Mouse (Mus musculus): ENCODE data around the gene Gucd1. TPM values are rescaled to one million over a fixed set of nuclear protein-coding genes. Genes with fewer than 3 reads are reported as not detected.

The Gucd1 gene
- polyA plus RNA-seq, 1 experiment from 2014 or later = 23.9 TPM

DNA sequence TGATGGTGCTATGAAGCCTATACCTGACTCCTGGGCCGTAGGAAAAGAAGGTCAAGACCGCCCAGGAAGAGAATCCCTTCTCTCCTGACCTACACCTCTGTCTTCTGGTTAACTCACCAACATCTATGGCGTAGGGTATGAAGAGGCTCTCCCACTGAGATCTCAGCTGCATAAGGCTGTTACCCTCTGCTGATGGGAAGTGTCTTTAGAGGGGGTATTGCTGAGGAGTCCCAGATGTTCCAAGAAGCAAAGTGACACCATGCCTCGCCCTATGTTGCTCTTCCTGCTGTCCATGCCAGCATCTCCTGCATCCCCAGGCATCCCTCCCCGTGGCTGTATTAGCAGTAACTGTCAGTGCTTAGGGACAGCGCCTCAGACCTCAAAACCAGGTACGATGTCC, 178.4 kb downstream of the Gucd1 start:
- no peaks in the 10 kb centered on the region for H3K4me1 ChIP-seq (replicated peaks; ENCODE audit: control insufficient read depth, insufficient read depth, low read length)
- 90% methylated on average over 7 of the region's 7 CpGs for WGBS

DNA sequence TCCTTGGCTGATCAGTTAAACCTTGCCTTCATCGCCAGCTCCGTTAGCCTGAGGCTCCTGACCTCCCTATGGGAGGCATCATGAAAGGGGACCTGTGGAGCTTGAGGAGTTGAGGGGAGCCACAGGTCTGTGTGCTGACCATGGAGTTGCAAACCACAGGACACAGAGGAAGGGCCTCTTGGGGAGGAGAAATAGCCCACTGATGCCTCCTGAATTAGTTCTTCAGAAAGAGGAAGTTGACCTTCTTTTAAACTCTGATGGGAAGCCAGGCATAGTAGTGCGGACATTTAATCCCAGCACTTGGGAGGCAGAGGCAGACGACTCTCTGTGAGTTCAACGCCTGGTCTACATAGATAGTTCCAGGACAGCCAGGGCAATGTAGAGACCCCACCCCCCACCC, 178.9 kb downstream of the Gucd1 start:
- WGBS = 87% methylated on average over 5 of the region's 5 CpGs
- Histone ChIP-seq H3K36me3 (replicated peaks; ENCODE audit: control insufficient read depth, insufficient read depth) (no peaks in the 10 kb centered on the region), H3K27me3 (ENCODE audit: control insufficient read depth, insufficient read depth, low read length) (no peaks in the 10 kb centered on the region), H3K4me3 (replicated peaks; ENCODE audit: low read length) (no peak overlapping the region), H3K4me2 (replicated peaks) (no peak overlapping the region), H3K9me3 (ENCODE audit: control insufficient read depth, low read length) (no peaks in the 10 kb centered on the region), H3K9ac (no peak overlapping the region), H3K27ac (no peak overlapping the region), H3K4me1 (replicated peaks; ENCODE audit: control insufficient read depth, insufficient read depth, low read length) (no peaks in the 10 kb centered on the region)
- ATAC-seq (ENCODE audit: low FRiP score) (no peak), DNase-seq (ENCODE audit: low spot score) (no peak)

More for the DNA sequence above, 178.4 kb downstream of the Gucd1 start:
- Histone ChIP-seq H3K4me2 (replicated peaks) (no peak overlapping the region), H3K27ac (no peak overlapping the region), H3K9ac (no peak overlapping the region), H3K9me3 (ENCODE audit: control insufficient read depth, low read length) (no peaks in the 10 kb centered on the region), H3K36me3 (replicated peaks; ENCODE audit: control insufficient read depth, insufficient read depth) (no peaks in the 10 kb centered on the region), H3K4me3 (replicated peaks; ENCODE audit: low read length) (no peak overlapping the region), H3K27me3 (ENCODE audit: control insufficient read depth, insufficient read depth, low read length) (no peaks in the 10 kb centered on the region)
- no peak for ATAC-seq (ENCODE audit: low FRiP score)
- DNase-seq (ENCODE audit: low spot score) = no peak

DNA sequence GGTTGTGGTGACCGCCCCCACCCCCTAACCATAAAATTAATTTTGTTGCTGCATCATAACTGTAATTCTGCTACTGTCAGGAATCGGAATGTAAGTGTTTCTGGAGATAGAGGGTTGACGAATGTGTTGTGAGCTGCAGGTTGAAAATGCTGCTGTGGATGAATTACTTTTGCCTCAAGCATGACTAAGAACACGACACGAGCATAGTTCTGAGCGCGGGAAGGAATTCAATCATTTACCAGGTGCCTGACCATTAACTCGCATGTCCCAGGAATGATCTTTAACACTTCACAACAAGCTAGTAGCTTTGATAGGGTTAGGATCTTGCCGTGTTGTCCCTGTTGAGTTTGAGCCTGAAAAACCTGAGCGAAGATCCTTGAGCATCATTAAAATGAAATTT, 180.5 kb downstream of the Gucd1 start:
- no peak for ATAC-seq (ENCODE audit: low FRiP score)
- no peaks in the 10 kb centered on the region for H3K27me3 ChIP-seq (ENCODE audit: control insufficient read depth, insufficient read depth, low read length)
- WGBS = 75% methylated on average over 10 of the region's 10 CpGs

DNA sequence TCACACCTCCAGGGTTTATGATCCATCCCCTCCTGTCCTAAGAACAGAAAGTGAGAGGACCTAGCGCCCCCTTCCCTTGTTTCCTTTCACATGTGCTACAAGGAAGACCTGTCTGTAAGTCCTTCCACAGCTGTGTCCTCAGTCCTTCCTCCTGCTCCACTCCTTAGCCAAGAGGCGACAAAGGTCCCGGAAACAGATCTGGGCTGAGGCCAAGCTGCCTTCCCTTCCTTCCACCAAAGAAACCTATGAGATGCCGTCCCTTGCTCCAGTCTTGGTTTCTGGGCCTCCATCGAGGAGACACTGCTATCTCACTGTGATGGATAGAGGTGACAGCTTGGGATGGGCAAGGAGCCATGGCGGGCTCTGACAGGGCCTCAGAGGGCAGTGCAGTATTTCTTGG, 182.7 kb downstream of the Gucd1 start:
- DNase-seq (ENCODE audit: low spot score) (no peak), ATAC-seq (ENCODE audit: low FRiP score) (no peak)
- Histone ChIP-seq H3K36me3 (replicated peaks; ENCODE audit: control insufficient read depth, insufficient read depth) (no peaks in the 10 kb centered on the region), H3K27me3 (ENCODE audit: control insufficient read depth, insufficient read depth, low read length) (no peaks in the 10 kb centered on the region), H3K4me1 (replicated peaks; ENCODE audit: control insufficient read depth, insufficient read depth, low read length) (no peaks in the 10 kb centered on the region), H3K4me3 (replicated peaks; ENCODE audit: low read length) (no peak overlapping the region), H3K4me2 (replicated peaks) (no peak overlapping the region), H3K27ac (no peak overlapping the region), H3K9me3 (ENCODE audit: control insufficient read depth, low read length) (no peaks in the 10 kb centered on the region), H3K9ac (no peak overlapping the region)
- WGBS = 93% methylated on average over 6 of the region's 6 CpGs

More for the DNA sequence above, 180.5 kb downstream of the Gucd1 start:
- no peak for DNase-seq (ENCODE audit: low spot score)
- no peak overlapping the region for H3K4me2 ChIP-seq (replicated peaks)
- H3K27ac ChIP-seq = no peak overlapping the region
- no peaks in the 10 kb centered on the region for H3K36me3 ChIP-seq (replicated peaks; ENCODE audit: control insufficient read depth, insufficient read depth)
- H3K9ac ChIP-seq = no peak overlapping the region
- no peaks in the 10 kb centered on the region for H3K4me1 ChIP-seq (replicated peaks; ENCODE audit: control insufficient read depth, insufficient read depth, low read length)
- H3K4me3 ChIP-seq (replicated peaks; ENCODE audit: low read length) = no peak overlapping the region
- no peaks in the 10 kb centered on the region for H3K9me3 ChIP-seq (ENCODE audit: control insufficient read depth, low read length)

DNA sequence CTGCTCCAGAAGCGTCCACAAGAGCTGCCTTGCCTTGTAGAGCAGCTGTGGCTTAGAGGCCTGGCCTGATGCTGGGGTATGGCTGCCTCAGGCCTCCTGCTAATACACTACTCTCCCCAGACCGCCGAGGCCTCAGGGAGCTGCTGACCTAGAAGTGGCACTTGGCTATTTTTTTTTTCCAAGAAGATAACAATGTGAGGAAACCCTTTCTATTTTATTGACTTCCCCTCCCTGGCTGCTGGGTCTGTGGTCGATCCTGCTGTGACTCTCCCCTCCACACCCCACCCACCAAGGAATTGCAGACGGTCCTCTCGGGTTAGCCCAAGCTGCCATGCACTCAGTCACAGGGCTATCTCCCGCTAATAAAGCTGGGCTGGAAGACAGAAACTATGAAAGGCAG, 183.6 kb downstream of the Gucd1 start:
- DNase-seq (ENCODE audit: low spot score) = no peak
- no peaks in the 10 kb centered on the region for H3K27me3 ChIP-seq (ENCODE audit: control insufficient read depth, insufficient read depth, low read length)
- no peak overlapping the region for H3K27ac ChIP-seq
- no peak overlapping the region for H3K4me2 ChIP-seq (replicated peaks)
- no peak for ATAC-seq (ENCODE audit: low FRiP score)
- no peaks in the 10 kb centered on the region for H3K36me3 ChIP-seq (replicated peaks; ENCODE audit: control insufficient read depth, insufficient read depth)
- no peak overlapping the region for H3K4me3 ChIP-seq (replicated peaks; ENCODE audit: low read length)
- H3K9ac ChIP-seq = no peak overlapping the region
- H3K4me1 ChIP-seq (replicated peaks; ENCODE audit: control insufficient read depth, insufficient read depth, low read length) = no peaks in the 10 kb centered on the region
- H3K9me3 ChIP-seq (ENCODE audit: control insufficient read depth, low read length) = no peaks in the 10 kb centered on the region
- 86% methylated on average over 7 of the region's 7 CpGs for WGBS

DNA sequence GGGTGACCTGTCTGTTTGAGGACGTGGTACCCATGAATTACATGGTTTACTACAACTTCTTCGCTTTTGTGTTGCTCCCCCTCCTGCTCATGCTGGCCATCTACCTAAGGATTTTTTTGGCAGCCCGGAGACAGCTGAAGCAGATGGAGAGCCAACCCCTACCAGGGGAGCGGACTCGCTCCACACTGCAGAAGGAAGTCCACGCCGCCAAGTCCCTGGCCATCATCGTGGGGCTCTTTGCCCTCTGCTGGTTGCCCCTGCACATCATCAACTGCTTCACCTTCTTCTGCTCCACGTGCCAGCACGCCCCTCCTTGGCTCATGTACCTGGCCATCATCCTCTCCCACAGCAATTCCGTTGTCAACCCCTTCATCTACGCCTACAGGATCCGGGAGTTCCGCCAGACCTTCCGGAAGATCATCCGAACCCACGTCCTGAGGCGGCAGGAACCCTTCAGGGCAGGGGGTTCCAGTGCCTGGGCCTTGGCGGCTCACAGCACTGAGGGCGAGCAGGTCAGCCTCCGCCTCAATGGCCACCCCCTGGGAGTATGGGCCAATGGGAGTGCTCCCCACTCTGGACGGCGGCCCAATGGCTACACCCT, 184.5 kb downstream of the Gucd1 start:
- DNase-seq (ENCODE audit: low spot score) (no peak), ATAC-seq (ENCODE audit: low FRiP score) (no peak)
- 94% methylated on average over 23 of the region's 23 CpGs for WGBS
- no peak overlapping the region for H3K27ac ChIP-seq
- no peak overlapping the region for H3K4me3 ChIP-seq (replicated peaks; ENCODE audit: low read length)
- no peak overlapping the region for H3K9ac ChIP-seq
- H3K27me3 ChIP-seq (ENCODE audit: control insufficient read depth, insufficient read depth, low read length) = no peaks in the 10 kb centered on the region
- no peaks in the 10 kb centered on the region for H3K9me3 ChIP-seq (ENCODE audit: control insufficient read depth, low read length)
- H3K36me3 ChIP-seq (replicated peaks; ENCODE audit: control insufficient read depth, insufficient read depth) = no peaks in the 10 kb centered on the region
- H3K4me2 ChIP-seq (replicated peaks) = no peak overlapping the region
- no peaks in the 10 kb centered on the region for H3K4me1 ChIP-seq (replicated peaks; ENCODE audit: control insufficient read depth, insufficient read depth, low read length)

DNA sequence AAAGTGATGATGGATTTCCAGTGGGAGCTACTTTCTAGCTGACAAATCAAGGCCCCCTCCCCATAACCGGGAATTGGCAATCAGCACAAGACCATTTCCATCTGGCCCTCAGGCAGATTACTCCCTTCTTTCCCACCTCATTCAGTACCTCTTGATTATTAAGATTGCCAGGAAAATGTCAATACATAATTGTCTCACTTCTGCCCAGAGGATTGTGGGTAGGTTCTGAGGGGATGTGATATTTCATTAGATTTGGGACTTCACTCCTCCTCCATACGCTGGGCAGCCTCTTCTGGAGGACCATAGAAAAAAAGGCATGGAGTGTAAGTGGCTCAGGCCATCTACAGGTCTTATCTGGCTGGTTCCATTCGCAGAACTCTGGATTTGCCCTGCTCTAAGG, 185.5 kb downstream of the Gucd1 start:
- ATAC-seq (ENCODE audit: low FRiP score) = no peak
- no peaks in the 10 kb centered on the region for H3K27me3 ChIP-seq (ENCODE audit: control insufficient read depth, insufficient read depth, low read length)
- H3K36me3 ChIP-seq (replicated peaks; ENCODE audit: control insufficient read depth, insufficient read depth) = no peaks in the 10 kb centered on the region
- no peak overlapping the region for H3K4me3 ChIP-seq (replicated peaks; ENCODE audit: low read length)
- 88% methylated on average over 3 of the region's 3 CpGs for WGBS
- H3K27ac ChIP-seq = no peak overlapping the region
- H3K4me1 ChIP-seq (replicated peaks; ENCODE audit: control insufficient read depth, insufficient read depth, low read length) = no peaks in the 10 kb centered on the region
- DNase-seq (ENCODE audit: low spot score) = no peak
- H3K9me3 ChIP-seq (ENCODE audit: control insufficient read depth, low read length) = no peaks in the 10 kb centered on the region
- no peak overlapping the region for H3K9ac ChIP-seq
- no peak overlapping the region for H3K4me2 ChIP-seq (replicated peaks)

DNA sequence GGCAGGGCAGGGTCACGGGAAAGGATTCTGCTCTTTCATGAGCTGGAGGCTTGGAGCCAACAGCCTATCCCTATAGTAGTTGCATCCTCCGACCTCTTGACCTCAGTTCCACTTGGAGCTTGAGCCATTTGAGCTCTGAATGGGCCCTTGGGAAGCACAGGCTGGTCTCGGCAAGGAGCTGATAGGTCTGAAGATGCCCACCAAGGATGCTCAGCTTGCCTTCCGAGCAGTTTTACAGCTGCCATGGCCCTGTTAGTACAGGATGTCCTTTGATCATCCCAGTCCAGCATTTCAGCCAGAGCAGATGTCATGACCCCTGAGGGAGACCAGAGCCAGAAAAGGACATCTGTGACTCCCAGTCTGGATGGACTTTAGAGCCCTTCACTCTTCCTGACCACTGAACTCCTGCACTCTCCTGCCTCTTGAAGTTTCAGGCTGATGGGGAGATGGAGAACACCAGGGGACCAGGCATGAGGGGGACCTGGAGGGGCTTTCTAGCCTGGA, 189.5 kb downstream of the Gucd1 start:
- Histone ChIP-seq H3K4me3 (replicated peaks; ENCODE audit: low read length) (no peak overlapping the region), H3K27ac (no peak overlapping the region), H3K9me3 (ENCODE audit: control insufficient read depth, low read length) (no peaks in the 10 kb centered on the region), H3K4me2 (replicated peaks) (no peak overlapping the region), H3K9ac (no peak overlapping the region), H3K36me3 (replicated peaks; ENCODE audit: control insufficient read depth, insufficient read depth) (no peaks in the 10 kb centered on the region), H3K4me1 (replicated peaks; ENCODE audit: control insufficient read depth, insufficient read depth, low read length) (no peaks in the 10 kb centered on the region), H3K27me3 (ENCODE audit: control insufficient read depth, insufficient read depth, low read length) (no peaks in the 10 kb centered on the region)
- ATAC-seq (ENCODE audit: low FRiP score) (no peak), DNase-seq (ENCODE audit: low spot score) (no peak)
- 39% methylated on average over 4 of the region's 4 CpGs for WGBS

DNA sequence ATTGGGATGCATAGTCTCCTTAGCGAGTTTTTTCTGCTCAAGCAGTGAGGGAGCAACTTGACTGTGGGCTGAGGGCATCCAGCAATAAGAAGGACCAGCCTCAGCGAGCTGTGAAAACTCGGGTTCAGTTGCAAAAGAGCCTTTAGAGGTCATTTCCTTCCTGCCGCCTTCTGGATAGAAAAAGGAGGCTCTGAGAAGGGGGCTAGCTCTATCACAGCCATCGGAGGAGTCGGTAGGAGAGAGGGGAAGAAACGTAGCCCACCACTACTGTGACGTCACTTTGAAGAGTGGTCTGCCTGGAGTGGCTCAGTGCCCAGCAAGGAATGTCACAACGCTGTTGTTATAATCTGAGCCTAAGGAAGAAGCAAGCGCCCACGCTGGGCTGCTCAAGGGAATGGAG, 190.7 kb downstream of the Gucd1 start:
- no peak overlapping the region for H3K4me2 ChIP-seq (replicated peaks)
- WGBS = 88% methylated on average over 11 of the region's 11 CpGs

DNA sequence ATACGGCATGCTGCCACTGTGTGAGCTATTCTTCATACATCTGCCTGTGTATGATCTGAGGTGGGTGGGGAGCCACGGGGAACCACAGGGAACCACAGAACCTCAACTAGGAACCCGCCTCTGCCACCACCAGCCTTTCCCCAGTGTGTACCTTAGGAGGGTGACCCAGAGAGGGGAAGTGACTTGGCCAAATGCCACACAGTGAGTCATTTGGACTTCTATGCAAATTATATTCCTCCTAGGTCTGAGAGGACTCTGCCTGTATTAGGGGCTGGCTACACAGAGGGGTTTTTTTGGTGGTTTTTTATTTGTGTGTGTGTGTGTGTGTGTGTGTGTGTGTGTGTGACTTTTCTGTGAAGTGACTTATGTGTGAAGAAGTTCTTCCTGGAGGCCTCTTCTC, 191.2 kb downstream of the Gucd1 start:
- no peak overlapping the region for H3K9ac ChIP-seq
- H3K4me1 ChIP-seq (replicated peaks; ENCODE audit: control insufficient read depth, insufficient read depth, low read length) = no peaks in the 10 kb centered on the region
- H3K4me2 ChIP-seq (replicated peaks) = no peak overlapping the region
- no peak for DNase-seq (ENCODE audit: low spot score)
- WGBS = 72% methylated on average over 3 of the region's 3 CpGs
- no peak overlapping the region for H3K27ac ChIP-seq
- no peak overlapping the region for H3K4me3 ChIP-seq (replicated peaks; ENCODE audit: low read length)
- no peaks in the 10 kb centered on the region for H3K27me3 ChIP-seq (ENCODE audit: control insufficient read depth, insufficient read depth, low read length)
- H3K9me3 ChIP-seq (ENCODE audit: control insufficient read depth, low read length) = no peaks in the 10 kb centered on the region
- no peak for ATAC-seq (ENCODE audit: low FRiP score)
- no peaks in the 10 kb centered on the region for H3K36me3 ChIP-seq (replicated peaks; ENCODE audit: control insufficient read depth, insufficient read depth)

More for the DNA sequence above, 190.7 kb downstream of the Gucd1 start:
- Histone ChIP-seq H3K36me3 (replicated peaks; ENCODE audit: control insufficient read depth, insufficient read depth) (no peaks in the 10 kb centered on the region), H3K27ac (no peak overlapping the region), H3K27me3 (ENCODE audit: control insufficient read depth, insufficient read depth, low read length) (no peaks in the 10 kb centered on the region), H3K4me3 (replicated peaks; ENCODE audit: low read length) (no peak overlapping the region), H3K9me3 (ENCODE audit: control insufficient read depth, low read length) (no peaks in the 10 kb centered on the region), H3K4me1 (replicated peaks; ENCODE audit: control insufficient read depth, insufficient read depth, low read length) (no peaks in the 10 kb centered on the region), H3K9ac (no peak overlapping the region)
- ATAC-seq (ENCODE audit: low FRiP score) (no peak), DNase-seq (ENCODE audit: low spot score) (no peak)

Data from hindbrain, embryonic 14.5 days (tissue).